Mouse (Mus musculus): Measurements from ENCODE around the gene Epb41l4b. TPM values are rescaled to one million over a fixed set of nuclear protein-coding genes. Genes with fewer than 3 reads are reported as not detected.

The Epb41l4b gene
- 10 to 100 TPM; 24.9 to 29.8 TPM for total RNA-seq (2021)
- long read RNA-seq, full-length matches to known transcripts: 4 of 14 reads
- long read RNA-seq, partial matches to known transcripts: 3 of 14 reads
- long read RNA-seq, other reads (novel, unspliced or antisense): 7 of 14 reads

- DNase-seq (ENCODE audit: low spot score in 2 of 2): peak; percentile 70 to 81
These were observed at the start of gene Epb41l4b for GRCm38 (mm10) chr4:57143026-57143937. Epb41l4b (minus strand) TSS chr4:57143437.

DNA sequence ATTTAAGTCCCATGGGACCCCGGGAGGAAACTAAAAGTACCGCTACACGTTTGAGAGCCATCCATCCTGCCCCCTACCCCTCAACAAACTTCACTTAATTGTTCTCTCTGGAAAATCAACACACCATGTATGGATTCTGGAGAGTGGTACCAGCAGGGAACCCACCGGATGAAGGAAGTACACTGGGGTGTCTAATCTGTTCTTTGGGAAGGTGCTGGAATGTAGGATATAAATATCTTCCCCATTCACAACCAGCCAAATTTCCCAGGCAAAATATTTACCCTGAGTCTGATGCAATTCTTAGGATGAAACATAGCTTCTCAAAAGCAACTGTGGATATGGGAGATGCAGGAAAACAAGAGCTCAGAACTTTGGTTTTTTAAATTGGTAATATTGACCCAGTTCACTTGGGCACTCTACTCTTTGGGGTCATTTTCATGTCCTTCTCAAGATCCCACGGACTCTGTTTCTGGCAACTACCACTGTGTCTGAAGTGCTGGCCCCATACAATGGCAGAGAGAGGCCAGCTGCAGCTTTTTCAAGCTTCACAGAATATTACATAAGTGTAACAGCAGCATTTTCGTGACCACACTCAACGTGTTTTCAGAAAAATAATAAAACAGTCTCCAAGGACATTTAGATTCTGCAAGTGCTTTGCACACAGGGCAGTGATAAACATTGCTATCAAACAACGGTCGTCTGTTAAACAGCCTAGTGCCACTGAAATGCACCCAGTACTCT is 48.5 kb upstream of the Epb41l4b start:
- no peak for DNase-seq (ENCODE audit: low spot score in 2 of 2)

- no peak for DNase-seq (ENCODE audit: low spot score in 2 of 2)
These were observed 46.6 kb upstream of the Epb41l4b start for GRCm38 (mm10) chr4:57189881-57190280.

DNA sequence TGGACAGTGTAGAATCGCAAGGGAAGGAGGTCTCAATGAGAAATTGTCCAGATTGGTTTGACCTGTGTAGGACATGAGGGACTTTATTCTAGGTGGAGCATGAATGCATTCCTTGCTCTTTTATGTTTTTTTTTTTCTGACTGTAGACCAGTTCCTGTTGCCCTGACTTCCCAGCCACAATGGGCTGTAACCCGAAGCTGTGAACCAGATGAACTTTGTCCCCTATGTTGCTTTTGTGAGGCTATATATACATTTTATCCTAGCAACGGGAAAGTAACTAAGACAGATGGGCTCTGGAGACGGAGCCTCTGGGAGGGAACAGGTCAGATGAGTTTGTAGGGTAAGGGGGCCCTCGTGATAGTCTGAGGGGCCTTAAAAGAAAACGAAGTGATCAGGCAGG is 42.8 kb upstream of the Epb41l4b start:
- no peak for DNase-seq (ENCODE audit: low spot score in 2 of 2)

- no peak for DNase-seq (ENCODE audit: low spot score in 2 of 2)
These were observed 42.2 kb upstream of the Epb41l4b start for GRCm38 (mm10) chr4:57185462-57185861.

DNA sequence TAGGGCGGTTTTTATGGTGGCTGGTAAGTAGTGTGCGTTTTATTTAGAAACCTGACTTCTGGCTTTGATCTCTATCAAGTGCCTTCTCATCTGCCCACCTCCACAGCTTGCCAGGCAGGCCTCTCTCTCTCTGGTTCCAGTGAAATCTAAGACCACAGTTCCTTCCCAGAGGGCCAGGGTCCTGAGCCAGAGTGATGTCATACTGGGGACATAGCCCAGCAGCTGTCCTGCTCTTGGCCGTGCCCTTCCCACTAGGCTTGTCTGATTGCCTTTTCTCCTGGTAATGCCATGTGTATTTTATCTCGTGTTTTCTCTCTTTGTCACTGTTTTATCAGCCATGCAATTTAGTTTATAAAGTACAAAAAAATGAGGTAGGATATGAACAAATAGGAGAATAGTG is 40.3 kb upstream of the Epb41l4b start:
- no peak for DNase-seq (ENCODE audit: low spot score in 2 of 2)

DNA sequence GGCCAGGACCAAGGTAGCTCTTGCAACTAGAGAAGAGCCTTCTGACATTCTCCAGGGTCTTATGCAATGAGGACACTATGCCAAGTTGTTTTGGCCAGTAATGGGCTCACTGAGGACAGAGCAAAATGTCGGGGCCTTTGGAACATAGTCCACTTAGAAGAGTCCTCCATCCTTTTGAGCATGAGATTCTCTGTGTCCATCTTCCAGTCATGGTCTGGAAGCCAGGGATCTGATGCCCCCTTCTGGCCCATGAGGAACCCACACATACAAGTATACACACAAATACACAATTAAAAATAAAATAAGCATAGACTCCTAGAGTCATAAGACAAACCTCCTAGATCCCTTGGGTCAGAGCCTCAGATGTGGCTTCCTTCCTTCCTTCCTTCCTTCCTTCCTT is 38.3 kb upstream of the Epb41l4b start:
- peak in 1 of 2 experiments; percentile 26 for DNase-seq (ENCODE audit: low spot score in 2 of 2)

DNA sequence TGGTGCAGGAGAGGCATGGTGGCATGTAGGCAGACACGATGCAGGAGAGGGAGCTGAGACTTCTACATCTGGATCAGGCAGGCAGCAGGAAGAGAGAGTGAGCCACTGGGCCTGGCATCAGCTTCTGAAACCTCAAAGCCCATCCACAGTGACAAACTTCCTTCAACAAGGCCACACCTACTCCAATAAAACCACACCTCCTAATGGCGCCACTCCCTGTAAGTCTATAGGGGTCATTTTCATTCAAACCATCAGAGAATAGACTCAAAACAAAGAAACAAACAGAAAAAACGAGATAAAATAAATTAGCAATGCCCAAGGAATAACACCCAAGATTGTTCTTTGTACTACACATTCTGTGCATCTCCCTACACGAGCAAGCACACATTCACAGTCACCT is 35.6 kb upstream of the Epb41l4b start:
- DNase-seq (ENCODE audit: low spot score in 2 of 2): no peak

- no peak for DNase-seq (ENCODE audit: low spot score in 2 of 2)
These were observed 32.1 kb upstream of the Epb41l4b start for GRCm38 (mm10) chr4:57175329-57175728.

DNA sequence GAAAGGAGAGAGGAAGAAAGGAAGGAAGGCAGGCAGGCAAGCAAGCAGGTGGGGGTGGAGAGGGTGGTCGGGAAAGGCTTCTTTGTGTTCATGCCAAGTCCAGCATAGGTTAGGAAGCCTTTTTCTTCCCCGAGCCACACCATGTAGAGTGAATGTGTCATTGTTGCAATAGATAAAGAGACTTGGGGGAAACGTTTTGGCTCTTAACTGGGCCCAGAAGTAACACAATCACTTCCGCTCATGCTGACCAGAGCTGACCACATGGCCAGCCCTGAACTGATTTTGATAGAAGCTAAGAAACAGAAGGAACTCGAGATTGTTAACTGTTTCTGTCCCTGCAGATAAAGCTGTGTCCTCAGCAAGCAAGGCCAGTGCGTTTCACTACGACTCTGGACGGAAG is 29.6 kb upstream of the Epb41l4b start:
- DNase-seq (ENCODE audit: low spot score in 2 of 2): no peak

- DNase-seq (ENCODE audit: low spot score in 2 of 2): peak in 1 of 2 experiments; percentile 41
These were observed 28.6 kb upstream of the Epb41l4b start for GRCm38 (mm10) chr4:57171817-57172216.

DNA sequence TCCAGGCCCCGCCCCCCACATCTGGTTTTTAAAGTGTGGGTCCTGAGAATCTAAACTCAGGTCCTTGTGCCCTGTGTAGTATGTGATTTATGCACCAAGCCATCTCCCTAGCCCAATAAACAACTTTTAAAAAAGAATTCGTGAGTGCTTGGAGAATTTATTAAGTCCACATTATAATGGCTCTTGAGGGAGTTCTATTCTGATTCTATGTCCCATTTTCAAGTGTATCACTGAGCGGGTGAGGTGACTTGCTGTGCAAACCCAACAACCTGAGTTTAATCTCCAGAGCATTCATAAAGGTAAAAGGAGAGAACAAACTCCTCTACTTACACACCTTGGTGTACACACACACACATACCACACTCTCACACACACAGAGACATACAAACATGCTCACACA is 25.4 kb upstream of the Epb41l4b start:
- DNase-seq (ENCODE audit: low spot score in 2 of 2): no peak

DNA sequence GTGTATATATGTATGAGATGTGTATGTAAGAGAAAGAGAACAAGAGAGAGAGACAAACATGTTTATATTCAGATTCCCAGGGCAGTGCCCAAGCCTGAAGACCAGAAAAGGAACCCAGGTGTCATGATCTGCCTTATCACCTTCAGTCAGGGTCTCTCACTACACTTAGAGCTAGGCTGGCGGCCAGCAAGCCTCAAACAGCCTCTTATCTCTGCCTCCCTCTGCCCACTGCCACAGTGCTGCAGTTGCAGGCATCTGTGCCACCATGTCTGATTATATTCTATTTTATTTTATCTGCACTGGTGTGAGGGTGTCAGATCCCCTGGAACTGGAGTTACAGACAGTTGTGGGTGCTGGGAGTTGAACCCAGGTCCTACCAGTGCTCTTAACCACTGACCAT is 25.0 kb upstream of the Epb41l4b start:
- no peak for DNase-seq (ENCODE audit: low spot score in 2 of 2)

- no peak for DNase-seq (ENCODE audit: low spot score in 2 of 2)
These were observed 24.0 kb upstream of the Epb41l4b start for GRCm38 (mm10) chr4:57166922-57167870.

DNA sequence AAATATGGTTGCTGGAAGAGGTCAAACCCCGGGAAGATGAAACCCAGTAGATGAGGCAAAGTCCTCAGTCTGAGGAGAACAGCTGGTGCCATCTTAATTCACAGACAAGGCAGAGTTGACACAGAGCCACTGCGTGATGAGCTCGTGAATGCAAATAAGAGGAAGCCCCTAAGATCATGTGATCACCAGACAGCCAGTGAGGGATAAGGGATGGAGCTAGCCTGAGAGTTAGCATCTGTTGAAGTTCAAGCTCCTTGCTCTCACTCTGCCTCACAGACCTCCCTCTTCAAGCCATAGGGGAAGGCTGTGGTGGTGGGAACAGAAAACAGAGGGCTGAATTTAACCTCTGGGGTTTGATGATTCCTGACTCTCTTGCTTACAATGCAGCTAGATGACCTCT is 22.4 kb upstream of the Epb41l4b start:
- DNase-seq (ENCODE audit: low spot score in 2 of 2): no peak

DNA sequence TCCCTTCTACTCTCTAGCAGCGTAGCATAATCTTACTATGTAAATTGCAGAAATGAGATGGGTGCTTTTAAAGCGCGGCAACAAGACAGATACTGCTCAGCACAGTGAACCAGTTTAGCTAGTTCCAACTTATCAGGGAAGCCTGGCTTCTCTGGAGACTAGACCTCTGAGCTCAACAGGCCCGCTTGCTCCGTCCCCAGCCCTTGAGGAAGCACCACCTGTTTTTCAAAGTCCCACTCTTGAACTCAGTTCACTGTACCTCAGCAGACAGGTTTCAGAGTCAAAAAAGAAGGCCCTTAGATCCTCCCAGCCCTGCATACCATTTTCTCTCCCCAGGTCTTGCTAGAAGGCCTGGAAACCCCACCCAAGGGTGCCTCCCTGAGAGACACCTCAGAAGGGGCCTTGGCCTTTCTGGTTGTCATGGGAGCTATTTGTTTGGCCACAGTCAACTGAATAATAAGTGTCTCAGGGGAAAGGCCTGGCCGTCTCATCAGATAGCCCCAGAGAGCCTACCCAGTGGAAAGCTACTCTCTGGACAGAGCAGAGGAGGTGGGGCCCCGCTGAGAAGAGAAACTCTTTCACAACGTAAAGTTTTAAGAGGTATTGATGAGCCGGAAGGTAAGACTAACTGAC is 21.5 kb upstream of the Epb41l4b start:
- no peak for DNase-seq (ENCODE audit: low spot score in 2 of 2)

DNA sequence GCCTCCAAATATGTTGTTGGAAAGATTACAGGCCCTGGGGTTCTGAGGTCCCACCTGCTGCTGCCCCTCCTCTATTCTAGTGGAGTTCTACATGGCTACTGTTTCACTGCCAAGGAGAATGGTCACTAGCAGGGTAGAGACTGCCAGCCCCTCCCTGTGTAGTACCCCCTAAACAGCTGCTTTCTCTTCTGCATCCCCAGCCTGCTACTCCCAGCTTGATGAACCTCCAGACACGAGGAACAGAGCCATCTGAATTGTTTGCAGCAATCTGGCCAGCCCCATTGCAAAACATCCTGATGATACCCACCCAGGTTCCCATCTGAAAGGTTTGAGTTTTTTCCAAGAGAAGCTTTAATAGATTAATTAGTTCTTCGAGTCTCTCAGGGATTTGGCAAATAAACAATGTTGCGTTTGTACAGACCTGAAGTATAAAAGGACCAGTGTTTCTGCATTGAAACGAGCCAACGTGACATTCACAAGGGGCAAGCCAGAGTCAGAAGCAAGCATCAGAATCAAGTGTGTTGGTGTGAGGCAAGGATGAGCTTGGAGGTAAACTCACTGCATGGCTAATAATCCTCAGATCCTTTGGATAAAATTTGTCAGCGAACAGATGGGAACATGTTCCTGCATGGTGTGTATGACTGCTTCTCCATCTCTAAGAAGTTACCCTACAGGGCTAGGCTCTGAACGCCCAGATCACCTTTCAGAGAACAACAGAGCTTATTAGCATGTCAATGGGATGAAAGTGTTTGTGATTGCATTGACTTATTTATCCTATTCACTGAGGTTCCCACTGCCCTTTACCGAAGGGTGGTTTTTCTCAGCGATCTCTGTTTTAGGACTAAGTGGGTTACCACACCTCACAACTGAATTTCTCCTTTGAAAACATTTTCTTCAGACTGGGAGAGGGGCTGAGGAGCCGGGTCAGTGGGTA is 19.8 kb upstream of the Epb41l4b start:
- DNase-seq (ENCODE audit: low spot score in 2 of 2): peak in 1 of 2 experiments; percentile 47

GRCm38 (mm10) chr4:57160571-57160970 is 17.3 kb upstream of the Epb41l4b start:
- no peak for DNase-seq (ENCODE audit: low spot score in 2 of 2)

GRCm38 (mm10) chr4:57156549-57157169 is 13.4 kb upstream of the Epb41l4b start:
- no peak for DNase-seq (ENCODE audit: low spot score in 2 of 2)

All from layer of hippocampus, adult 18-20 months (tissue).